Mouse (Mus musculus) macrophage (primary cell): Measurements from ENCODE around the gene Rab1a. TPM values are rescaled to one million over a fixed set of nuclear protein-coding genes. Genes with fewer than 3 reads are reported as not detected.
"Not testable (repeated sequence)": the region's sequence is repeated elsewhere in the genome, so short reads cannot be mapped to it uniquely, and the experiment has no call there.

Experiments
- H3K27ac ChIP-seq: fragments of 350-480 bp; formaldehyde crosslinking; 2 replicates; pipeline ENCODE4 v1.9.0; 2021
- H3K36me3 ChIP-seq: fragments of 350-480 bp; formaldehyde crosslinking; 2 replicates; pipeline ENCODE4 v1.9.0; 2021; ENCODE audit errors: inconsistent target
- H3K4me3 ChIP-seq: fragments of 350-480 bp; formaldehyde crosslinking; 2 replicates; pipeline ENCODE4 v1.9.0; 2021; ENCODE audit errors: inconsistent target
- H3K79me2 ChIP-seq: fragments of 350-480 bp; formaldehyde crosslinking; 2 replicates; pipeline ENCODE4 v1.9.0; 2021; ENCODE audit errors: inconsistent target
- WGBS: methylation state at CpG from one replicate; pipeline ENCODE4 v1.1.7; 2026; ENCODE audit warnings: inconsistent platforms; ENCODE audit not compliant: missing documents; 5-methylcytosine and 5-hydroxymethylcytosine counted together
- polyA plus RNA-seq: library from polyadenylated mRNA; stranded (reverse); fragments of 250-400 nt; gene quantifications from 3 replicates; pipeline ENCODE4 v1.2.4, GENCODE M21; 2018; ENCODE audit warnings: inconsistent platforms
- total RNA-seq, 78 experiments: library from RNA; depleted of rRNA; stranded (reverse); fragments of 250-400 nt; gene quantifications; 1 replicate in 9 of 78; 2 replicates in 24 of 78; 3 replicates in 43 of 78; 4 replicates in 2 of 78; pipeline ENCODE4 v1.2.4; 2018; ENCODE audit warnings: inconsistent platforms in 56 of 78

Gene Rab1a
- total RNA-seq (2018; cell fraction: chromatin; rRNA removed) = 100 to 1,000 TPM in 25 of 26 experiments, 10 to 100 TPM in 1; 55.8 to 197 (median 156) TPM
- total RNA-seq (2018; cell fraction: cytosol; rRNA removed) = 100 to 1,000 TPM; 190 to 261 (median 233) TPM
- total RNA-seq (2018; cell fraction: nucleus; rRNA removed) = 100 to 1,000 TPM; 125 to 269 (median 195) TPM
- polyA plus RNA-seq = 216 to 261 TPM (median 249 TPM) in 3 replicates

DNA sequence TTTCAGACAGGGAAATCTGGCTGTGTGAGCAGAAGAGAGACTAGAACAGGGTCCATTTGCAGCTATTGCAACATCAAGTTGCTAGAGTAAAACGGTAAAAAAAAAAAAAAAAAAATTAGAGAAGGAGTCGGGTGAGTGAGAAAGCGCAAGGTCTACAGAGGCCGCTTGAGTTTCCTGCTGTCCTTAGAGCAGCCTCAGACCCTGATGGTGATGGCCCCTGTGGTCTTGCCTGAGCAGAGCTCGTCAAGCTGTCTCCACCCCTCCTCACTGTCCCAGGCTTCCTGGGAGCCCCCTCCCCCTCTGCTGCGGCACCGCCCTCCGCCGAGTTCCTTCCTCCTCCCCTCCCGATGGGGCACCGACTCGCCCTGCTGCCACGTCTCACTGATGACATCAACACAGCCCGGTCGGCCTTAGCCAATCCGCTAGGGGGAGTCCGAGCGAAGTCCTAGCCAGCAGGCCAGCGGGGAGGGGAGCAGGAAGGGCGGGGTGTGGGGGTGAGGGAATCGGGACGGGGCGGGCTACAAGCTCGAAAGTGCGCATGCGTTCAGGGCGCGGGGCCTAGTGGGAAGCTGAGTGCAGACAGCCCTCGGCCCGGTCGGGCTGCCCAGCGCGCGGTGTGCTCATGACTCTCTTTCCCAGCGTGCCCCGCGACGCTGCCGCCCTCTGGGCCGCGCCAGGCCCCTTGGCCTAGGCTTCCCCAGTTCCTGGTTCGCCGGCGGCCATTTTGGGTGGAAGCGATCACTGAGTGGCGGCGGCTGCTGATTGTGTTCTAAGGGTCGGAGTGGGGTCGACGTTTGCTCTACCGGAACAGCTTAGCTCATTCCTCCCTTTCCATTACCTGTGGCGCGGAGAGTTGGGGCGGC, at the start of gene Rab1a:
Gene Rab1a, plus strand, starts transcription at position 720 of the 863 bp plus-strand sequence.
- Histone ChIP-seq H3K79me2 (peaks cover 43% of the 10 kb centered on the region), H3K36me3 (no peaks in the 10 kb centered on the region), H3K27ac (peak within 1 kb of the TSS; percentile 87), H3K4me3 (peak within 1 kb of the TSS; percentile 84)
- under 1% methylated on average over 47 of the region's 54 CpGs for WGBS

DNA sequence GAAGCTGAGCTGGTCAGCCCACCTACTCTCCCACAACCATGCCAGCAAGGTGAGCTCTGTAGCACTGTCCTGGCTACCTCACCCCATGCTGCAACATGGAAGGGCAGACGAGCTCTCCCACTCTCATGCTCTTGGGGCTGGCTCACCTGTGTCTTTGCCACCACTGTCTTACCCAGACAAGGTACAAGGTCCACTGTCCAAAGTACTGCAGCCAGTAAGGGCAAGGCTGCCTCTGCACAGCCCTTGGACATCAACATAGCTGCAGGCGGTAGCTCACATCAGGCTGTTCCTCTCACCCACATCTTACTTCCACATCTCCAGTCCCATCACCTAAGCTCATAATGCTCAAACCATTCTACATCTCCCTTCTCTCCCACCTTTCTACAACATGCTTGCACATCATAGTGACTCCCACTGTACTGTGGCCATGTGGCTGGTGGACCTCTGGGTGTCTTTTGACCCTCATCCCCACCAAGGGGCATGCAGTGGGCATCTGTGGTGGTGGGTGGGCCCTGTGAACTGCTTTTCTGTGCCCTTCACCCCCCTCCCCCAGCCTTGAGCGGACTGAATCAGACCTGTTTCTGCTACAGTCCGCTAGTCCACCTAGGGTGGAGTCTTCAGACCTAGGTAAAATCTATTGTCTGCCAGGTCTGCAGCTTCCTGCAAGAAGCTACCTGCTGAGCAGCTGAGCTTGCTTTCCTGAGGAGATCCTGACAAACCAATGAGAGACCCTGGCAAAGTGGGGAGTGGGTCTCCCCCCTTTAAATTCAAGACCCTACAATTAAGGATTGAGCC, 48.9 kb upstream of the Rab1a start:
- no peak overlapping the region for H3K27ac ChIP-seq
- no peak overlapping the region for H3K4me3 ChIP-seq
- no peaks in the 10 kb centered on the region for H3K79me2 ChIP-seq
- 98% methylated on average over 3 of the region's 4 CpGs for WGBS
- H3K36me3 ChIP-seq = no peaks in the 10 kb centered on the region

DNA sequence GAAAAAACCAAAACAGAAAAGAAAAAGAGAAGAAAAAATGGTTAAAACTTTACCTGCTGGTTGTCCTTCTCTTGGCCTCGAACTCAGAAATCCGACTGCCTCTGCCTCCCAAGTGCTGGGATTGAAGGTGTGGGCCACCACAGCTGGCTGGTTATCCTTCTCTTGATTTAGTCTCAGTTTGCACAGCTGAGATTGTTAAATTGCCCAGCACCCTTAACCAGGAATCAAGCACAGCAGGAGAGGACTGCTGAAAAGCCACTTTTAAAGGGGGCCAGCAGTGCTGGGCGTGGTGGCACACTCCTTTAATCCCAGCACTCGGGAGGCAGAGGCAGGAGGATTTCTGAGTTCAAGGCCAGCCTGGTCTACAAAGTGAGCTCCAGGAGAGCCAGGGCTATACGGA, 47.7 kb upstream of the Rab1a start:
- WGBS = 95% methylated on average over 5 of the region's 5 CpGs
- not testable (repeated sequence) for H3K79me2 ChIP-seq, H3K4me3 ChIP-seq, H3K36me3 ChIP-seq, H3K27ac ChIP-seq

DNA sequence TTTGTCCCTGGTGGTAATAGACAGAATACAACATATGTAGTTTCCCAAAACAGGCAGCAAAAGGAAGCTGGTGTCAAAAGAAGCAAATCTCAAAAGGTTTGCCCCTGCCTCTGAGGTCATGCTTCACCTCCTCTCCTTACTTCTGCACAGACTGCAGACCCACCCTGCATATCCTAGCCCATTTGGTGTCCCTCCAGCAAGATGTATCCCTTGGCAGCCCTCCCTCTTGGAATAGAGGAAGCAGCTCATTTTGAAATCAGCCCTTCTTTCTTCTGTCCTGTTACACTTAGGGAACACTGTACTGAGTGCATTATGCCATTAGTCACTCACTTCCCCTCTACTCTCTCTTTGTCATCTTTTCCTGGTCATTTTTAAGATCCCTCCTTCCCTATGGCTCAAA, 42.4 kb upstream of the Rab1a start:
- no peaks in the 10 kb centered on the region for H3K36me3 ChIP-seq
- H3K4me3 ChIP-seq = no peak overlapping the region
- peak overlapping the region; percentile 32 for H3K27ac ChIP-seq
- H3K79me2 ChIP-seq = no peaks in the 10 kb centered on the region

DNA sequence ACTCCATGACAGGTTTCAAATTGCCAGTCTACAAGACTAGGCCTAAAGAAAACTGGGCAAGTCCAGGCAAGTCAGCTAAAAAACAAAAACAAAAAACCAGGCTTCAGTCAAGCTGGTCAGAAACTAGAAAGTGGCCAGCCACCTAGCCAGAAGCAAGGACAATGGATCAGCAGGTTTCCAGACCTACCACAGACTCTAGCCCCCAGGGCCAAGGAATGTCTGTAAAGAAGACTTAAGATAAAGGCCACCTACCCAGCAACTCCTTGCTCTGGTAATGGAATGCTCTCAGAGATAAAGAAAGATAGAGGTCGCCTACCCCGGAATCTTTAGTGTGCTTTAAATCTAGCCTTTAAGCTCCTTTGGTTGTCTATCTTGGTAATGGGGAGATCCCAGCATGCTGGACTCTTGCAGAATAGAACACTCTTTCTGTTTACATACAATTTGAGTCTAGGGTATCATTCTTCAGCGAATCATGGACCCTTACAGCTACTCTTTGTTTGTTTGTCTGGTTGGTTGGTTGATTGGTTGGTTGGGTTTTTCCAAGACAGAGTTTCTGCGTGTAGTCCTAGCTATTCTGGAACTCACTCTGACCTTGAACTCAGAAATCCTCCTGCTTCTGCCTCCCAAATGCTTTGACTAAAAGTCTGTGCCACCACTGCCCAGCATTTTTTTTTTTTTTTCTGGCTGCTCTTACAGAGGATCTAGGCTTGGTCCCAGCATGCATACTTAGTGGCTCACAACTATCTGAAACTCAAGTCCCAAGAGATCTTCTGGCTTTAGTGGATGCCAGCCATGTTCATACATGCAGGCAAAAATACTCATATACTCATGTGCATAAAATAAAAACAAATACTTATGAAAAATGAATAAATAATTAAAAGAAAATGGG, 36.0 kb upstream of the Rab1a start:
- H3K79me2 ChIP-seq = no peaks in the 10 kb centered on the region
- no peaks in the 10 kb centered on the region for H3K36me3 ChIP-seq
- WGBS = 95% methylated on average over 4 of the region's 4 CpGs
- H3K27ac ChIP-seq = peak overlapping the region; percentile 29
- no peak overlapping the region for H3K4me3 ChIP-seq

DNA sequence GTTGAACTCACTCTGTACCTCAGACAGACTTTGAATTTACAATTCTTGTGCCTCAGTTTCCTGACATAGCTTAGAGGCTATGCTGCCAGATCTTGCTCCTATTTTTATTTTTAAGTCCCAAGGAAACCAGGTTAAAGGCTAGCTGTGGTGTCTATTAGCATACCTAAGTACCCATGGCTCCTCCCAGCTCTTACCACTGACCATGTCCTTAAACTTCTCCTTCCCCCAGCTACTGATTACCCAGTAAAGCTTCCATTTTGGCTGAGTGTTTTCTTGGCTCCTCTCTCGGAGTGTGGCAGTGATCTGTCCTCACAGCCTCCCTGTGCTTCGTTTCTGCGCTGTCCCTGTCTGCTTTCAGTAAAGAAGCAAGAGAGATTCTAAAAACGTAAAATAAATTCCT, 35.2 kb upstream of the Rab1a start:
- H3K36me3 ChIP-seq = no peaks in the 10 kb centered on the region
- whole genome bisulfite sequencing = 90% methylated on average over 4 of the region's 4 CpGs
- H3K4me3 ChIP-seq = no peak overlapping the region
- no peak overlapping the region for H3K27ac ChIP-seq
- H3K79me2 ChIP-seq = no peaks in the 10 kb centered on the region

DNA sequence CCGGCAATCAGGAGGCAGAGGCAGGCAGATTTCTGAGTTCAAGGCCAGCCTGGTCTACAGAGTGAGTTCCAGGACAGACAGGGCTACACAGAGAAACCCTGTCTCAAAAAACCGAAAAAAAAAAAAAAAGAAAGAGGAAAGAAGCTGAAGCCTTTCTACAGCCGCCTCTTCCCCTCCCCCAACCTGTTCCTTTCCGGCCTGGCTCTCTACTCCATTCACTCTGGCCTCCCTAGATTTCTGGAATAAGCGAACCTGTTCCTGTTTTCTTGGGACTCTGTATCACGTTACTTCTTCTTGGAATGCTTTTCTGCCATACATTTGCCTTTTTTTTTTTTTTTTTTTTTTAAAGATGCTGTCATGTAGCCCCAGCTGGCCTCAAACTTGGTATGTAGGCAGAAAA, 34.8 kb upstream of the Rab1a start:
- WGBS = 79% methylated on average over 5 of the region's 6 CpGs
- not testable (repeated sequence) for H3K79me2 ChIP-seq, H3K4me3 ChIP-seq, H3K27ac ChIP-seq, H3K36me3 ChIP-seq

DNA sequence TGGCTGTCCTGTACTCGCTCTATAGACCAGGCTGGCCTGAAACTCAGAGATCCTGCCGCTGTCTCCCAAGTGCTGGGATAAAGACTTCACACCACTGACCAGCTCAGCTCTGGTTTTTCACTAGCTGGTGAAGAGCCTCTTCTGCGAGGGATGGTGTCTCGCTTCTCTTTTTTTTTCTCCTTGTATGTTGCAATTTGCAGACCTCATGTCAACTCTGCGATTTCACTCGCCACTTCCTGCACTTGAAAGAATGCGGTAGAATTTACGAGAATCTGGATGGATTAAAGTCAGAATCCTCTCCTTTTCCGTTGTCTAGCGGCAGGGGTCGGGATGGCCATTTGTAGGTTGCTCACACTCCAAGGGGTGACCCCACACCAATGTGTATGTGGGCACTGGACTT, 32.3 kb upstream of the Rab1a start:
- H3K27ac ChIP-seq = peak overlapping the region; percentile 89
- H3K79me2 ChIP-seq = no peaks in the 10 kb centered on the region
- 4% methylated on average over 11 of the region's 11 CpGs for WGBS
- H3K36me3 ChIP-seq = no peaks in the 10 kb centered on the region
- no peak overlapping the region for H3K4me3 ChIP-seq

DNA sequence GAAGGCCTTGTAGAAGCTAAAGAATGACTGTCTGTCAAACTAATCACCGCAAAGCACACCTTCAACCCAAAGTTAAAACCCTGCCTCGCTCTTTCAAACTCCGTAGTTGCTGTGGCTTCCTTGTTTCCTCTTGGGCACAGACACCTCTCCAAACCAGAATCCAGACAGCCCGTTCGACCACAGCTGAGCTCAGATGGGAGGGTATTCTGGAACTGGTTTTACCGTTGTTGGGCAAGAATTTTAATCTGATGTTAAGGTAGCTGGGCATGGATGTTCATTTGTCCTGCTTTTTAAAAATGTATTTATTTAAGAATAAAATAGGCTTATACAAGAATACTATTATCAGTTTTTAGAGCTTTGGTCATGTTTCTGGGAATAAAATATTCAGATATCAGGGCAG, 14.0 kb upstream of the Rab1a start:
- WGBS = 85% methylated on average over 6 of the region's 6 CpGs
- Histone ChIP-seq H3K79me2 (no peaks in the 10 kb centered on the region), H3K4me3 (no peak overlapping the region), H3K36me3 (no peaks in the 10 kb centered on the region), H3K27ac (no peak overlapping the region)

DNA sequence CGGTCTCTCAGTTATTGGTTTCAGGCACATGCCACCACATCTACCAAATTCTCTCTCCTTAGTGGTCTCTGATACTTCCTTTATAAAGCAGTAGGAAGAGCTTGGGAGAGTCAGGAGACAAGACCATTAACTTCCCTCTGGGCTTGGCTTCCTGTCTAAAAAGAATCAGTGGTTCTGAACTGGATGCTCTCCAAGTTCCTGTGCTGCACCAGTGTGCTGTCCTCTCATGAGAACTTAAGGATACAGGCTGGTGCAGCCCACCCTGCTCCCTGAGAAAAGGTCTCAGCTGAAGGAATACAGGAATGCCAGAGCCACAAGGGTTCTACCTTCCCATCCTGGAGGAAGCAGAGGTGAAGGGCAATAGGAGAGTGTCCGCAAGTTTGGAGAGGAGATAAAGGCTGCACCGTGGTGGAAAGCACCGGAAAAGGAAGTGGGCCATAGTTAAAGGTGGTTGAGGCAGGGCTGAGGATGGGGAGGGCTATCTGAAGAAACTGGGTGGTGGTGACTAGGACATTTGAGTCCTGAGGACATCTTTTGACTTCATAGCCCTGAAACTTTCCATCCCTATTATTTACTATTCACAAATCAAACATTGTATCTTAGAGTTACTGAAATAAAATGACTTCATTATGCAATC, 8.0 kb upstream of the Rab1a start:
- Histone ChIP-seq H3K4me3 (no peak overlapping the region), H3K36me3 (no peaks in the 10 kb centered on the region), H3K79me2 (no peaks in the 10 kb centered on the region), H3K27ac (peak overlapping the region; percentile 55)
- WGBS = 15% methylated on average over 4 of the region's 4 CpGs

DNA sequence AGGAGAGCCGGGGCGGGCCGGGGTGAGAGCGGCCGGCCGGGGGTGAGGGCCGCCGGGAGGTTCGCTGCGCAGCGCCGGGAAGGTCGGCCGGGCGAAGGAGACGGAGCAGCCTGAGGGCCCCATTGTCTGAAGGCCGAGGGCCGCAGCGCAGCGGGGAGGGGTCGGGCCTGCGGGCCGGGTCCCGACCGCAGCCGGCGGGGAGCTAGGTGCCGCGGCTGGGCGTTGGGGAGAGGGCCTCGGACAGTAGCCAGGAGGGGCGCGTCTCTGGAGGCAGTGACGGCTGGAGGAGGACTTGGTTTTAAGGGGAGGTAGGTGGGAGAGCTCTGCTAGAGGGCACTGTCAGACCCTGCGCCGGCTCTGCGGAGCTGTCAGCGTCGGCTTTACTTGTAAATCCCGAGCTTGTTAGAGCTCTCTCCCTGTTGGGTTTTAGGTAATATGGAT, 449 bp downstream of the Rab1a start:
- WGBS = 0% methylated on average over 40 of the region's 40 CpGs

DNA sequence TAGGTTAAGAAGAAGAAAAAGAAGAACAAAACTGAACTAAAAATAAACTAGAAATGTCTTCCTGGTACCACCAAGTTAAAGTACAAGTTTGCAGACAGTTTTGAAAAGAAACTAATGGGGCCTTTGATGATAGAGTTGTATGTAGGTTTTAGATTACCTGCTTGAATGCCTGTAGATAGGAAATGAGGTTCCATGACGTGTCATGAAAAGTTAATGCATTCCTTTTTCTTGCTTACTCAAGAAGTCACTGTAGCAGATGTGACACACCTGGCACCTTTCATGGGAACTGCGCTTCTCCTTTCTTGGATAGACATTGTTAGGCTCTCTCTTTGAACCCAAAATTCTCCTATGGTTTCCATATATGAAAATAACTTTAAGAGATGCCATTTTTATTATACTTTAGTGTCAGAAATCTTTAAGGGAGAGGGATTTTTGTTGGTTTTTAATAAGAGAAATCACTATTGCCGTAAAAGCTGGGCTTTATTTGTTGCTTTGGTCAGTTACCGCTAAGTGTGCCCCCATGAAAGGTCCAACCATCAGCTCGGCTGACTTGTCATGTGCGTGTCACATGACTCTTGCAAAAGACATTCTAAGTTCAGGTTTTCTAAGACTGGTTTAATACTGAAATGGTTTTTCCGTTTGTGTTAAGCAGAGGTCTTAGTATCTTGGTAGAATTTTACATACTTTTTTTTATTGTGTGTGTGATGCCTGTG, 1.2 kb downstream of the Rab1a start:
- 9% methylated on average over 7 of the region's 7 CpGs for WGBS
- Histone ChIP-seq H3K79me2 (peaks cover 58% of the 10 kb centered on the region), H3K27ac (peak overlapping the region; percentile 86), H3K36me3 (no peaks in the 10 kb centered on the region), H3K4me3 (peak overlapping the region; percentile 84)

More for the DNA sequence above, 449 bp downstream of the Rab1a start:
- Histone ChIP-seq H3K36me3 (no peaks in the 10 kb centered on the region), H3K27ac (peak overlapping the region; percentile 86), H3K4me3 (peak overlapping the region; percentile 84), H3K79me2 (peaks cover 51% of the 10 kb centered on the region)

DNA sequence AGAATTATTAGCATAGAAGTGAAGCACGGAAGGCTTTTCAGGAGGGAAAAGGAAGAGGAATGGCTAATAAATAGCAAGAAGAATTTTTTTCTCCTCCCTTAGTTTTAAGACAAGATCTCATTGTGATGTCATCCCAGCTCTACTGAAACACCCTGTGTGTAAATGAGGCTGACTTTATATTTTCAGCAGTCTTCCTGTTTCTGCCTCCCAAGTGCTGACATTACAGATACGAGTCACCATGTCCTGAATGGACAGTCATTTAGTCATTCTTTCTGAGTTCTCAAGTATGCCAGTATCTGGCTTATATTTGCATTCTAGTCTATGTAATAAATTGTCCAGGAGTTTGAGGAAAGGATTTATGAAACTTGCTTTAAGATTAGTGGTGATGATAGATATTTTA, 3.1 kb downstream of the Rab1a start:
- H3K79me2 ChIP-seq = peaks cover 77% of the 10 kb centered on the region
- H3K4me3 ChIP-seq = peak overlapping the region; percentile 84; the same call in 1 of the 2 replicates
- H3K27ac ChIP-seq = peak overlapping the region; percentile 86
- peaks cover 5% of the 10 kb centered on the region; the same call in 1 of the 2 replicates for H3K36me3 ChIP-seq
- WGBS = 42% methylated on average over 2 of the region's 2 CpGs
